Mouse (Mus musculus) heart, embryonic 16.5 days (tissue): ENCODE measurements around the gene Clcn1. TPM values are rescaled to one million over a fixed set of nuclear protein-coding genes. Genes with fewer than 3 reads are reported as not detected.

Experiments
- ATAC-seq: fragments of 200-750 bp; cut with Nextera tagmentation; replicated peaks from 2 replicates; pipeline ENCODE4 v1.8.0; 2017; ENCODE audit warnings: moderate number of reproducible peaks; ENCODE audit not compliant: insufficient read depth, low FRiP score; ENCODE audit errors: extremely low read depth
- H3K27ac ChIP-seq: fragments of 300-500 bp; sonication (generic); 2 replicates; pipeline ENCODE4 v1.5.1; 2014; ENCODE audit warnings: mild to moderate bottlenecking, low read length, control low read depth, moderate library complexity
- H3K27me3 ChIP-seq: fragments of 300-500 bp; sonication (generic); 2 replicates; pipeline ENCODE4 v1.6.1; 2014; ENCODE audit warnings: low read length, mixed read lengths; ENCODE audit not compliant: control insufficient read depth, insufficient read depth
- H3K36me3 ChIP-seq: fragments of 300-500 bp; sonication (generic); 2 replicates; pipeline ENCODE4 v1.6.1; 2014; ENCODE audit not compliant: control insufficient read depth, insufficient read depth
- H3K4me1 ChIP-seq: fragments of 300-500 bp; sonication (generic); 2 replicates; pipeline ENCODE4 v1.6.1; 2014; ENCODE audit warnings: low read length, mixed read lengths; ENCODE audit not compliant: control insufficient read depth, insufficient read depth
- H3K4me2 ChIP-seq: fragments of 300-500 bp; sonication (generic); 2 replicates; pipeline ENCODE4 v1.6.1; 2014; ENCODE audit warnings: low read depth, mild to moderate bottlenecking, control low read depth, low read length
- H3K4me3 ChIP-seq: fragments of 300-500 bp; sonication (generic); 2 replicates; pipeline ENCODE4 v1.5.1; 2014; ENCODE audit warnings: mild to moderate bottlenecking, control low read depth, low read length
- H3K9ac ChIP-seq: fragments of 300-500 bp; sonication (generic); 2 replicates; pipeline ENCODE4 v1.6.1; 2014; ENCODE audit warnings: low read length, control low read depth
- H3K9me3 ChIP-seq: fragments of 300-500 bp; sonication (generic); replicated peaks from 2 replicates; pipeline ENCODE4 v1.6.1; 2016; ENCODE audit warnings: low read length; ENCODE audit not compliant: control insufficient read depth
- WGBS: fragments of 180-500 bp; shearing (Covaris S2); extraction: QIAGEN DNeasy Blood & Tissue Kit; methylation state at CpG from one replicate; pipeline ENCODE4 v1.1.7; 2014; 5-methylcytosine and 5-hydroxymethylcytosine counted together
- polyA plus RNA-seq: library from polyadenylated mRNA; unstranded; fragments of >200 nt; fragmentation: Nextera tagmentation; extraction: Ambion mirVana; gene quantifications from 2 replicates; pipeline ENCODE4 v1.2.1, GENCODE M21; 2015

The Clcn1 gene
- polyA plus RNA-seq, 1 experiment from 2014 or later = 0.45 TPM

DNA sequence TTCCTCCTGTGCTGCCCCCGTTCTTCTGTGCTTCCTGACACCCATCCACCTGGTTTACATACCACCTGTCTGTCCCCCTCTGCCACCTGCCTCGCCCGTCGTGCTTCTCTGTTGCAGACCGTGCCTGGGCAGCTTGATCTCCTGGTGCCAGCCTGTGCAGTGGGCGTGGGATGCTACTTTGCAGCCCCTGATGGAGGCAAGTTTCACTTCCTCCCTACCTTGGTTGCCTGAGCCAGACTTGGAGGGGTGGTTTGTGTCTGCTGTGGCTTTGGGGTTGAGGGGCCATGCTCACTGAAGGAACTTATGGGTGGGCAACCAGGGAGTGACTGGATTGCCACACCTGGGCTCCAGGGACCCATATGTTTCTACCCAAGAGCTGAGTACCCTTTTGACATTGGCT, 6.8 kb downstream of the Clcn1 start:
- H3K9me3 ChIP-seq = no peaks in the 10 kb centered on the region
- no peak overlapping the region for H3K9ac ChIP-seq
- no peak overlapping the region for H3K4me3 ChIP-seq
- H3K27me3 ChIP-seq = no peaks in the 10 kb centered on the region
- 0 out of 2 replicates have a peak, but pooled peaks cover 3% of the 10 kb centered on the region for H3K36me3 ChIP-seq
- WGBS = 81% methylated on average over 6 of the region's 6 CpGs
- H3K4me1 ChIP-seq = no peaks in the 10 kb centered on the region
- ATAC-seq = no peak
- H3K4me2 ChIP-seq = no peak overlapping the region
- no peak overlapping the region for H3K27ac ChIP-seq

DNA sequence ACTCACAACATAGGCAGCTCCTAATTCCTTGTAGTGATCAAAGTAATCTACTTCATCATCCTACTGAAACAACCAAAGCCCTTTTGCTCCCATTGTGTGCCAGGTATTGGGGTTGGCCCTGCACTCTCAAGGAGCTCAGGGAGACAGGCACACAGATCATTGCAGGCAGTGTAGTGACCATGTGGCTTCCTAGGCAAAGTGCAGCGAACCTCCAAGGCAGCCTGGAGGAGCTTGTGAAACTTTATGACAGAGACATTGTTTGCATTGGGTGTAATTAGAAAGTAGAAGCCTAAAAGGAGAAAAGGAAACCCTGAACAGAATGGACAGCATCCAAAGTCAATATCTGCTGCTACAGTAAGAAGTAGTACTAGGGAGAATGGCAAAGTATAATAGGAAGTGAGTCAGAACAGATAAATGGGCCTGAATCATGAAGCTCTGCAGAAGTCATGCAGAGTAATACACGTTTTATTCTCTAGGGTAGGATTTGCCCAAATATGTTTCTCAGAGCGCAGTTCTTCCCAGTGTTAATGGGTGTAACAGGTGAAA, 9.1 kb downstream of the Clcn1 start:
- Histone ChIP-seq H3K36me3 (0 out of 2 replicates have a peak, but pooled peaks cover 3% of the 10 kb centered on the region), H3K4me3 (no peak overlapping the region), H3K27ac (no peak overlapping the region), H3K9ac (no peak overlapping the region), H3K4me1 (no peaks in the 10 kb centered on the region), H3K4me2 (no peak overlapping the region), H3K9me3 (no peaks in the 10 kb centered on the region), H3K27me3 (no peaks in the 10 kb centered on the region)
- WGBS = 59% methylated on average over 3 of the region's 3 CpGs
- peak; percentile 42; the same call in 1 of the 2 replicates for ATAC-seq

DNA sequence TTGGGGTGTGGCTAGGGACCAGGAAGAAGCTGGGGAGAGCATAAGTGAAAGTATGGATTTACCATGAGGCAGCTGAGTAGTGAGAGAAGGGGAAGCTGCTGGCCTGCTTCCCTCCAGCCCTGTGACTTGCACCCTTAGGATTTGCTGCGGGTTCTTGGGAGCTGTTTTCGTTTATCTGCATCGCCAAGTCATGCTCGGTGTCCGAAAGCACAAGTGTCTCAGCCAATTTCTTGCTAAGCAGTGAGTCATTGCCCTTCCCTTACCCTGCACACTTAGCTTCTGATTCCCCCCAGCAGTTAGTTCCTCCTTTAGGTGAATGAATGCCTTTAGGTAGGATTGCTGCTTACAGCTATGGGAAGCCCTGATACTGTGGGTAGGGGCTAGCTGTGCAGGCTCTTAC, 12.9 kb downstream of the Clcn1 start:
- ATAC-seq = no peak
- 93% methylated on average over 5 of the region's 5 CpGs for WGBS
- Histone ChIP-seq H3K27ac (no peak overlapping the region), H3K27me3 (no peaks in the 10 kb centered on the region), H3K9me3 (no peaks in the 10 kb centered on the region), H3K9ac (no peak overlapping the region), H3K4me2 (no peak overlapping the region), H3K4me3 (no peak overlapping the region), H3K4me1 (no peaks in the 10 kb centered on the region), H3K36me3 (0 out of 2 replicates have a peak, but pooled peaks cover 3% of the 10 kb centered on the region)

DNA sequence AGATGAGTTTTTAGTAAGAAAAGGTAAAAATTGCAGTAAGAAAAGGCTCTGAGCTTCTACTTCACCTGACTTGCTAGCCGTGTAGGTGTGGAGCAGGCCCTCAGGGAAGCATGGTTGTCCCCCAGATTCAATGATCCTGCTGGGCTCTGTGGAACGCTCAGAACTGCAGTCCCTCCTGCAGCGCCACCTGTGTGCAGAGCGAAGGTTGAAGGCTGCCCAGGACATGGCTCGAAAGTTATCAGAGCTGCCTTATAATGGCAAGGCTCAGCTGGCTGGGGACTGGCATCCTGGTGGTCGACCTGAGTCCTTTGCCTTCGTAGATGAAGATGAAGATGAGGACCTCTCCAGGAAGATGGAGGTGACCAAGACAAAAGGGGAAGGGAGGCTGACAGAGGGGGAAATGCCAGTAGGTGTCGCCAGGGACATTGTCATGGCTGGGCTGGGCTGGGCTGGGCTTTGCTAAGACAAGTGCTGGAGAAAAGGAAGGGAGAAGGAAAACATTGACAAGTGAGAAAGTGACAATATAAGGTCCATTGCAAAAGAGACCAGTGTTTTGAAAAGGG, 23.4 kb downstream of the Clcn1 start:
- no peak overlapping the region for H3K9ac ChIP-seq
- H3K4me3 ChIP-seq = no peak overlapping the region
- no peak for ATAC-seq
- no peak overlapping the region for H3K27ac ChIP-seq
- 44% methylated on average over 8 of the region's 8 CpGs for WGBS
- no peaks in the 10 kb centered on the region for H3K9me3 ChIP-seq
- H3K27me3 ChIP-seq = no peaks in the 10 kb centered on the region
- no peaks in the 10 kb centered on the region for H3K4me1 ChIP-seq
- no peaks in the 10 kb centered on the region for H3K36me3 ChIP-seq
- no peak overlapping the region for H3K4me2 ChIP-seq

DNA sequence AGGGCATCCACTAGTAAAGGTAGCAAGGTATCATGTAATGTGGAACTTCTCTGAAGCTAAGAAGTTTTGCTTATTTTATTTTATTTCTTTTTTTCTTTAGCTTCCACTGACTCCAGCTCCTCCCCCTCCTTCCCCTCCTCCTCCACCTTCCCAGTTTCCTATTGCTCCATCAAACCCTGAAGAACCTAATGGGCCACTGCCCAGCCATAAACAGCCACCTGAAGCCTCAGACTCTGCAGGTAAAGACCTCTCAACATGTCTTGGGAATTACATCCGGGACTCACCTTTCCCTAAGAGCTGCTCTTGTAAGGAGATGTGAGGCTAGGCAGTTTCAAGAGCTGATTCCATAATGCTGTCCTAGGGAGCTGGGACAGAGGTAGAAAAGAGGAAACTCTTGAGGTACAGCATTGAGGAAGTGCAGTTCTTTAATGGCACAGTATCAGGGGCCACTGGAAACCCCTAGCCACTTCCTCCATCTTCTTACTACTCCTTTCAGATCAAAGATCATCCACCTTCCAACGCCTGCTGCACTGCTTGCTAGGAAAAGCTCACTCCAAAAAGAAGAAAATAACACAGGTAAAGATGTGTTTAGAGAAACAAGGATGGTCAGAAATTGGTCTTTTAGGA, 24.1 kb downstream of the Clcn1 start:
- no peaks in the 10 kb centered on the region for H3K27me3 ChIP-seq
- H3K9ac ChIP-seq = no peak overlapping the region
- WGBS = 79% methylated on average over 2 of the region's 2 CpGs
- H3K4me2 ChIP-seq = no peak overlapping the region
- H3K27ac ChIP-seq = no peak overlapping the region
- ATAC-seq = no peak
- no peaks in the 10 kb centered on the region for H3K9me3 ChIP-seq
- no peaks in the 10 kb centered on the region for H3K4me1 ChIP-seq
- H3K36me3 ChIP-seq = no peaks in the 10 kb centered on the region
- H3K4me3 ChIP-seq = no peak overlapping the region

DNA sequence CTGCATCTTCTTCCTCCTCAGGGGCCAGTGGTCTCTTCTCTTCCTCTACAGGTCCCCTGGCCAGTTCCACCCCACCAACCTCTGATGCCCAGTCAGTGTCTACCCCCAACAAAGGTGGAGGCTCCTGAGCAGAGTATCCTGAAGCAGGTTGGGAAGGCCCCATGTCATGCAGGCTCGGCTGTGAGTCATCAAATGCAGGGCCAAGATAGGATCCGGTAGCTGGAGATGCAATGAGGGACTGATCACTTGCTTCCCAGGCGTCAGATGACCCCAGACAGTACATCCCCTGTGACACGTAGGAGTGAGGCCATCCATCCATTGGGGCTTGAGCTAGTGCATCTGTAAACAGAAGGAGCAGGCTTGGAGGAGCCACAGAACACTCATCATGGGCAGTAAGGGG, 31.8 kb downstream of the Clcn1 start:
- no peak overlapping the region for H3K9ac ChIP-seq
- H3K4me1 ChIP-seq = no peaks in the 10 kb centered on the region
- no peaks in the 10 kb centered on the region for H3K36me3 ChIP-seq
- 68% methylated on average over 4 of the region's 4 CpGs for WGBS
- H3K4me3 ChIP-seq = no peak overlapping the region
- ATAC-seq = no peak
- H3K9me3 ChIP-seq = no peaks in the 10 kb centered on the region
- H3K27ac ChIP-seq = no peak overlapping the region
- no peak overlapping the region for H3K4me2 ChIP-seq
- peaks cover 27% of the 10 kb centered on the region for H3K27me3 ChIP-seq

DNA sequence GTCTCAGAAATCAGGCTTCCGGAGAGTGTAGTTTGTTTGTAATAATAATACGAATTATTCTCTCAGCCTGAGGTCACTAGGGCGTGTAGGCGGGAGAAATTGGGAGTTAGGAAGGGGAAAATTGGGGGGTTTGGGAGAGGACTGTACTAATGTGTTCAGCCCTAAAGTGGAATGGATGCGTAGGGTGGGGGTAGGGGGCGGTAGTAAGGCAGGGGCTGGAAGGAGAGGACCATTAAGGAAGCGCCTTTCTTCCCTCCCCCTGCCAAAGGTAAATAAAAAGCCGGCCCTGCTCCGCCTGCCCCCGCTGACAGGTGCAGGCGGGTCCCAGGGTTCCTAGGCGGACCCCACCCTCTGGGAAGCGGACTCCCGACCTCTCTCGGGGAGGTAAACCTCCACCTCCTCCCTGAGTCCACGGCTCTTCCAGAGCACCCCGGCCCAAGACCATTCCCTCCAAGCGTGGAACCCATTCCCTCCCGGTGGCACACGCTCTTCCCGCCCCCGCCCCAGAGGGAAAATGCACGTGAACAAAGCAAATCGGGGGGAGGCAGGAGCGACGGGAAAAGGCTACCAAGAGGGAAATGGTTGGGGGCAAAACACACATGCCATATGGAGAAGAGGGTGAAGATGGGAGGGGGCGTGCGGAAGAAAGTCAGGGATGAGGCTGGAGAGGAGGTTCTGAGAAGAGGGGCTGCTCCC, 37.0 kb downstream of the Clcn1 start:
- Histone ChIP-seq H3K4me1 (peaks cover 8% of the 10 kb centered on the region; the same call in 1 of the 2 replicates), H3K4me3 (peak overlapping the region; percentile 69), H3K9me3 (no peaks in the 10 kb centered on the region), H3K27me3 (peaks cover 44% of the 10 kb centered on the region), H3K27ac (no peak overlapping the region), H3K4me2 (peak overlapping the region; percentile 99), H3K9ac (peak overlapping the region; percentile 66; the same call in 1 of the 2 replicates), H3K36me3 (no peaks in the 10 kb centered on the region)
- 1% methylated on average over 28 of the region's 28 CpGs for WGBS
- ATAC-seq = no peak

DNA sequence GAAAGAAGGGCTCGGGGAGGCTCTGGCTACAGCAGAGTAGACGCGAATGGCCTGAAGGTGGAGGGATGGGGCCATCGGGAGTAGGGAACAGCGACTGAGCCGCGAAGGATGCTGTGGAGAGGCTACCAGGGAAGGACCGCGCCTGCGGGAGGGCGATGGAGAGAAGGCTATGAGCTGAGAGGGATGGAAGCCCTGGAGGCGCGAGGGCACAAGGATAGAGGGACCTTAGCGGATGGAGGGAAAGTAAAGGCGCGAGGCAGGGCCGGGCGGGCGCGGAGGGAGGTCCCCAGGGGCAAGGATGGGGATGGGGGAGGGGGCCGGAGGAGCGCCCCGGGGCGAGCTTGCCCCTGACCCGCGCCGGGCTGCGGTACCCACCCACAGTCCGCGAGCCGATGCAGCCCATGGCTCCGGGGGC, 37.6 kb downstream of the Clcn1 start:
- H3K4me1 ChIP-seq = peaks cover 8% of the 10 kb centered on the region; the same call in 1 of the 2 replicates
- no peaks in the 10 kb centered on the region for H3K9me3 ChIP-seq
- peak; percentile 23; the same call in 1 of the 2 replicates for ATAC-seq
- H3K27ac ChIP-seq = no peak overlapping the region
- H3K9ac ChIP-seq = peak overlapping the region; percentile 66
- peak overlapping the region; percentile 69 for H3K4me3 ChIP-seq
- H3K27me3 ChIP-seq = peaks cover 44% of the 10 kb centered on the region
- H3K4me2 ChIP-seq = peak overlapping the region; percentile 99
- WGBS = under 1% methylated on average over 32 of the region's 32 CpGs
- H3K36me3 ChIP-seq = no peaks in the 10 kb centered on the region
